Mouse (Mus musculus) cerebellum, adult 9-11 months (tissue): ENCODE results near the gene Asah2.

Experiments
- DNase-seq: peaks from one replicate; pipeline ENCODE4 v3.0.0; 2022

Gene Asah2

GRCm38 (mm10) chr19:31971405-31971804, 136.6 kb downstream of the Asah2 start:
- no peak for DNase-seq

- no peak for DNase-seq
Observed at GRCm38 (mm10) chr19:31967933-31968532, 140.0 kb downstream of the Asah2 start.

- DNase-seq = no peak
Observed at GRCm38 (mm10) chr19:31963147-31963546, 144.9 kb downstream of the Asah2 start.

GRCm38 (mm10) chr19:31960434-31960833, 147.6 kb downstream of the Asah2 start:
- DNase-seq = no peak

- DNase-seq = no peak
Observed at GRCm38 (mm10) chr19:31956359-31956758, 151.7 kb downstream of the Asah2 start.

GRCm38 (mm10) chr19:31954696-31955095, 153.3 kb downstream of the Asah2 start:
- no peak for DNase-seq

GRCm38 (mm10) chr19:31954267-31954666, 153.7 kb downstream of the Asah2 start:
- DNase-seq = no peak

GRCm38 (mm10) chr19:31953799-31954198, 154.2 kb downstream of the Asah2 start:
- DNase-seq = no peak

GRCm38 (mm10) chr19:31950793-31951489, 157.1 kb downstream of the Asah2 start:
- no peak for DNase-seq
